Mouse (Mus musculus): ENCODE results near the gene Rcc1.

Rcc1 gene

GRCm38 (mm10) chr4:132353481-132353885 is at the start of gene Rcc1:
Rcc1 (minus strand) TSS chr4:132353605.
- in situ Hi-C loops (cut with MboI; ENCODE audit: unreplicated experiment in 2 of 2): no loop called here

DNA sequence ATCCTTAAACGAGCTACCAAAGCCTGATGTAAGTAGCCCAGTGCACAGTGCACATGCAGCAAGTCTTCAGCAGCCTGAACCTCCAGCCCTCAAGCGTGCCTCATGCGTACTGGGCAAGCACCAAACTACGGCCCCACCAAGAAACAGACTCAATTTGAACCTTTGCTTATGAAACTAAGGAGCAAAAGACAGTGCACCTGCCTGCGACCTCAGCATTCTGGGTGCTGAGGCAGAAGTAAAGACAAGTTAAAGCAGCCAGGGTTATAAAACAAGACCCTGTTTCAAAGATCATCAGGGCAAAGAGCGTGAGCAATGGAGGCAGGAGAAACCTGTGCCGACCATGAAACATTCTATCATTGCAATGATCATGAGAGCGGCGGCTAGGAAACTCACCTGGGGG is 47.6 kb upstream of the Rcc1 start:
- in situ Hi-C loops (cut with MboI; ENCODE audit: unreplicated experiment in 2 of 2): loop anchor here in 1 of 2 experiments (25.0 kb wide), 1 partner anchor 1439 kb away; no protein-coding TSS in a partner anchor

DNA sequence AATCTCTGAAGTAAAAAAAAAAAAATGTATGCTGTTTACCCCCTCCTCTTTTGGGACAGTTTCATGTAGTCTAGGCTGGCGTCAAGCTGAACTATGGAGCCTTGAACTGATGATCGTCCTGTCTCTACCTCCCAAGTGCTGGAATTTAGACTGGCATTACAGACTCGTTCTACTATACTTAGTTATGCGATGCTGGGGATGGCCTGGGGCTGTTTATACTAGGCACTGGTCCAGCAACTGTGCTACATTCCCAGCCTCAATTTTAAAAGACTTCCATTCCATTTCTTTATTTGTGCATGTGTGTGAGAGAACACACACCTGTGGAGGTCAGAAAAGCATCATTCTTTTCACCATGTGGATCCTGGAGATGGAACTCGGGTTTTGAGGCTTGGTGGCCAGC is 45.5 kb upstream of the Rcc1 start:
- in situ Hi-C loops (cut with MboI; ENCODE audit: unreplicated experiment in 2 of 2): no loop called here

GRCm38 (mm10) chr4:132398045-132398774 is 44.8 kb upstream of the Rcc1 start:
- in situ Hi-C loops (cut with MboI; ENCODE audit: unreplicated experiment in 2 of 2): no loop called here

GRCm38 (mm10) chr4:132397120-132397519 is 43.7 kb upstream of the Rcc1 start:
- in situ Hi-C loops (cut with MboI; ENCODE audit: unreplicated experiment in 2 of 2): no loop called here

GRCm38 (mm10) chr4:132396251-132396650 is 42.8 kb upstream of the Rcc1 start:
- in situ Hi-C loops (cut with MboI; ENCODE audit: unreplicated experiment in 2 of 2): no loop called here

- in situ Hi-C loops (cut with MboI; ENCODE audit: unreplicated experiment in 2 of 2): no loop called here
Observed at GRCm38 (mm10) chr4:132391063-132391740, 37.8 kb upstream of the Rcc1 start.

GRCm38 (mm10) chr4:132389302-132389701 is 35.9 kb upstream of the Rcc1 start:
- in situ Hi-C loops (cut with MboI; ENCODE audit: unreplicated experiment in 2 of 2): no loop called here

DNA sequence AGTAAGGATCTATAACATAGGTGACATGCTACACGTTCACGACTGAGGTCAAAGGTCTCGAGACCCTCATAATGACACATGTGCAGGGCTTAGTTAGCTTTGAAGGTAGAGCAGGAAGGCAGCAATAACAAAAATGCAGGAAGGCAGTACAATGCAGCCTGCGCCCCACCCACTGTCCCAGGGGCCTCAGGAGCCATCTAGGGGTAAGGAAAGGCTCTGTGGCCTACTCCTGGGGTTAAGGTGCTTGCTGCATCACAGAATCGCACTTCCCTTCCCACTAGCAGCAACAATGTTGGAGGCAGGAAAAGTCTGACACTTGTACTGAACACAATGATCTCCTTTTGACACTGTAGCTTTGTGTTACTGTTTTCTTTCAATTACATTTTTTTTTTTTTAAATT is 34.2 kb upstream of the Rcc1 start:
- in situ Hi-C loops (cut with MboI; ENCODE audit: unreplicated experiment in 2 of 2): no loop called here

DNA sequence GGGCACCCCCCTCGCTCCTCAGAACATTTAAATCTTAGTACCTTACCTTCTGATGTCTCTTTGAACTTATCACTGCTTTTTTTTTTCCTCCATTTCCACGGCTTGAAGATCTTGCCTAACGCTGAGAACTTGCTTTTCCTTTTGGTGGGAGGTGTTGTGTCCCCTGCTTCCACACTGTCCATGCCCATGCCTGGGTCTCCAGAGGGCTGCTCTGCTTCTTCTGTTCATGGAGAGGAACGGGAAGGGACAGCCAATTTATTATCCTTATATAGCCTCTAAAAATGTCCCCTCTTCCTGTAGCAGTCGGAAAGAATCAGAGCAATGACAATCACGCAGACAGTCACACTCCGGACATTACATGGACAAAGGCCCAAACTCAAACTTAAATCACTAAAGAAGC is 33.4 kb upstream of the Rcc1 start:
- in situ Hi-C loops (cut with MboI; ENCODE audit: unreplicated experiment in 2 of 2): no loop called here

DNA sequence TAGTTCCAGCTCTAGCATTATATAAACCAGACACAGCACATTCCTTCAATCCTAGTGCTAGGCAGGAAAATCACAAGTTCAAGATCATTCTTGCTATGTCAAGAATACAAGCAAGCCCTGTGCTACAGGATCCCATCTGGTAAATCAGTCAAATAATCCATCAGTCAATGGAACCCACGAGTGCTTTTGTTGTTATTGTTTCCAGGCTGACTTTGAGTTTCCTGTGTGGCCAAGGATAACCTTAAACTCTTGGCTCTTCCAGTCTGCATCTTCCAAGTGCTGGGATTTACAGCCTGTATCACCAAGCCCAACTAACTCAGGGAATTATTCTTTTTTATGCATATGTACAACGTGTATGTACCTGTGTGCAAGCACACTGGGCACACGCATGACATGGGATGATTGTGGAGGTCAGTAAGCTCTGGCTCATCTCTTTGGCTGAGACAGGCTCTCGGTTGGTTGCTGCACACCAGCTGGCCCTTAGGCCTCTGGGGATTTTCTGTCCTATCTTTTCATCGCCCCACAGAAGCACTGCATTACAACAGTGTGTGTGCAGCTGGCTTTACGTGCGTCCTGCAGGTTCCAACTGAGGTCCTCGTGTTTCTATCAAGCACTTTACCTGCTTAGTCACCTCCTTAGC is 32.5 kb upstream of the Rcc1 start:
- in situ Hi-C loops (cut with MboI; ENCODE audit: unreplicated experiment in 2 of 2): no loop called here

DNA sequence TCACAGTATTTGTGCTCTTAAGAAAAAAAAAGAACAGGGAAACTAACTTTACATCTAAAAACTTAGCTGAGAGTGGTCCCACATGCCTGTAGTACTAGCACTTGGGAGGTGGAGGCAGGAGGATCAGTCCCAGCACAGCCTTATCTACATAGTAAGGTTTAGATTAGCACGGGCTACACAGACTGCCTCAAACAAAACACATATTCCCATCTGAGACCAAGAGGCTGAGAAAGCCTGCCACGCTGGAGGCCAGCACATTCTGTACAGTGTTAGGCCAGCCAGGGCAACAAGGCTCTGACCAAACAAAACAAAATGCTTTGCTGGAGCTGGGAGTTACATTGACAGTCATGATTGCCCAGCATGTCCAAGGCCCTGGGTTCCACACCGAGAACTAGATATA is 30.1 kb upstream of the Rcc1 start:
- in situ Hi-C loops (cut with MboI; ENCODE audit: unreplicated experiment in 2 of 2): no loop called here

DNA sequence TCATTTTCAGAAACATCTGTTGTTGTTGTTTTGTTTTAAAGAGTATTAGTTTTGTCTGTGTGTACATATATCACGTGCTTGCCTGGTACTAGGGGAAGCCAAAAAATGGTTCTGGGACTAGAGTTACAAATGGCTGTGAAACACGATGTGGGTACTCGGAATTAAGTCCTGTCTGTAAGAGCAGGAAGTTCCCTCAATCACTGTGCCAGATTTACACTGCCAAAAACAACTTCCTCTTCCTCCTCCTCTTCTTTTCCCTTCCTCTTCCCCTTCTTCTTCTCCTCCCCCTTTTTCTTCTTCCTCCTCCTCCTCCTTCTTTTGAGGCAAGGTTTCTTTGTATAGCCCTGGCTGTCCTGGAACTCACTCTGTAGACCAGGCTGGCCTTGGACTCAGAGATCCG is 28.9 kb upstream of the Rcc1 start:
- in situ Hi-C loops (cut with MboI; ENCODE audit: unreplicated experiment in 2 of 2): no loop called here

DNA sequence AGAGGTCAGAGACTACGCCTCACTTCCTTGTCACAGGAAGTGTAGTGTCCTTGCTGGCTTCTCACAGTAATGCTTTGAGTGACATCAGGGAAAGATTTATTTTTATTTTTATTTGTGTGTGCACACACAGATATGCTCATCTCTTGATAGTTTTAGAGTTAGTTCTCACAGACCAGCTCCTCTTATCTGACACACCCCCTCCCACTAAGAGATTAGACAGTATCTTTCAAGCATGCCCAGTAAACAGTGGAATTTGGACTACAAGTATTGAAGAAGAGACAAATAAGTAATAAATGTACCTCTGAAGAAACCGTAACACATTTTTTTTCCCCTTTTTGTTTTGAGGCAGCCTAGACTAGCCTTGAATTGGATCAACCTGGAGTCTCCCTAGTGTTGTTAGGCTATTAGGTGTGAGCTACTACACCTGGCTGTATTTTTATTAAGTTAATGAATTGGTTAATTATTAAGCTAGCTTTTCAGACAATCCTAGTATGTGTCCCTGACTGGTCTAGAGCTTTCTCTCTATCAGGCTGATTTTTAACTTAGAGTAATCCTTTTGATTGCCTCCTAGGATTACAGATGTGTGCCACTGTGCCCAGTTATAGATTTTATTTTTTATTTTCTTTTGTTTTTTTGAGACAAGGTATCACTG is 27.7 kb upstream of the Rcc1 start:
- in situ Hi-C loops (cut with MboI; ENCODE audit: unreplicated experiment in 2 of 2): no loop called here

GRCm38 (mm10) chr4:132373820-132374219 is 20.4 kb upstream of the Rcc1 start:
- in situ Hi-C loops (cut with MboI; ENCODE audit: unreplicated experiment in 2 of 2): no loop called here

DNA sequence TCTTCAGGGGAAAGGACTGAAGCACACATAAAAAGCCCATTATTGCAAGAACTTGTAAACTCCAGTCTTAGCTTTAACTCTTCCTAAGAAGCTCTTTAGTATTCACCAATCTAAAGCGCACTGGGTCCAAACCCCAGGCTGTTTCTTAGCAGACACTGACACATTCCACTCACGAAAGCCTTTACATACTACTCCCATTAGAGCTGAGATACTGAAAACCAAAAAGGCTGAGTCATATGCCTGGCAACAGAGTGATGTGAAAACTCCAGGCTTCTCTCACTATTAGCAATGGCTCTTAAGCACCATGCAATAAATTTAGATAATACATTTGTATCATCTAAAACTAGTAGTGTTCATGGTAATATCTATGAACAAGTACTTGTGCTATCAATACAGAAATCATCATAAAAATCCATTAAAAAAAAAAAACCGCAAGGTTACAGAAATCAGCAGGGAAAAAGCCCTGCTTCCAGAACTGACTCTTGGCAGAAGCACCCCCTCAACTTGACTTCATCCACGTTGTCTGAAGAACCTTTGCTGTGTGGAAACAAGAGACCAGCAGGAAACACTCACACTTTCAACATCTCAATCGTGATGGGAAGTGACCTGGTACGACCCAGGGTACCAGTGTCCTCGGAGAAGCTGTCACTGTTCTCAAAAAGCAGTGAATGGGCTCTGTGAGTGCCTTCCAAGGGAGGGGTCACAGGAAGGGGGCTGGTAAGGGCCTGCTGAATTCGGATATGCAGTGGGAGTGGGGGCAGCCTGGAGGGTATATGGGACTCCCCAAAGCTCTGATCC is 16.7 kb upstream of the Rcc1 start:
- in situ Hi-C loops (cut with MboI; ENCODE audit: unreplicated experiment in 2 of 2): no loop called here

- in situ Hi-C loops (cut with MboI; ENCODE audit: unreplicated experiment in 2 of 2): no loop called here
Observed at GRCm38 (mm10) chr4:132367480-132368201, 14.2 kb upstream of the Rcc1 start.

- in situ Hi-C loops (cut with MboI; ENCODE audit: unreplicated experiment in 2 of 2): no loop called here
Observed at GRCm38 (mm10) chr4:132365450-132366060, 12.2 kb upstream of the Rcc1 start.

DNA sequence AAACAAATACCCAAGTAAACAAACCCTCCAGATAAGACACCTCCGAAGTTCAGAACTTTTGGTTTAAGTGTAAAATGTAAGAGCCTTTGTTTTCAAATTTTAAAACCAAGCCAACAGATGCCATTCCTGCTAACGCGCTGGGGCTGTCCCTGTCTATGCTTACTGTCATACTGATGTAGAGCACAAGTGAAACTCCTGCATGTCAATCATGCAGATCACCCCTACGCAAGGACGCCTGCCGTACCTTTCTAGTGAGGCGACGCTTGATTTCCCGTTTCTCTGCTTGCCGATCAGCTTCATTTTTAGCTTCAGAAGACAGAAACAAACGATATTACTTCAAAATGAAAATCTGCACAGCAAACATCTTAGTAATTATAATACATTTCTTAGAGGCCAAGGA is 10.1 kb upstream of the Rcc1 start:
- in situ Hi-C loops (cut with MboI; ENCODE audit: unreplicated experiment in 2 of 2): no loop called here

Measured in v-Abl transformed pro-B cells (cell line).